Mouse (Mus musculus) NIH3T3 (cell line): ENCODE data around the gene Zfp970.
"Not testable (repeated sequence)": the region's sequence is repeated elsewhere in the genome, so short reads cannot be mapped to it uniquely, and the experiment has no call there.

Source experiments
- DNase-seq: peaks from one replicate; pipeline ENCODE4 v3.0.0-alpha.2; 2012; ENCODE audit warnings: low read depth

Gene Zfp970

DNA sequence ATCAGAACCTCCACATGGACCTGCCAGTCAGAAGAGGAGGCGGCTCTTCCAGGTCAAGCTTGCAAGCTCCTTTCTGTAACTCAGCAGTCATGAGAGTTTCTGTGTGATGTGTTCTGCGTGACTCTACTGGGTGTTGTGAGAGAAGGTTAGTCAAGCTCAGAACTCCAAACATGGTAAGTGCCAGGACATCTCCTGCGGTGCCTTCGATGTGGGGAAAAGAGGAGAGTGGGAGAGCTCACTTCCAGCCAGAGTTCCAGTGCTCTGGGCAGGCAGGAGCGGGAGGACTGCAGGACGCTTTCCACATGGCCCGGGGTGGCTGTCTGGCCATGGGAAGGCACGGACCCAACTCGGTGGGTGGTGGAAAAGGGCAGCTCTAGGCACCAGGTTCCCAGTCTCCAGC, at the start of gene Zfp970:
Gene Zfp970, plus strand, starts transcription at position 58 of the 400 bp plus-strand sequence.
- DNase-seq: peak; percentile 14

DNA sequence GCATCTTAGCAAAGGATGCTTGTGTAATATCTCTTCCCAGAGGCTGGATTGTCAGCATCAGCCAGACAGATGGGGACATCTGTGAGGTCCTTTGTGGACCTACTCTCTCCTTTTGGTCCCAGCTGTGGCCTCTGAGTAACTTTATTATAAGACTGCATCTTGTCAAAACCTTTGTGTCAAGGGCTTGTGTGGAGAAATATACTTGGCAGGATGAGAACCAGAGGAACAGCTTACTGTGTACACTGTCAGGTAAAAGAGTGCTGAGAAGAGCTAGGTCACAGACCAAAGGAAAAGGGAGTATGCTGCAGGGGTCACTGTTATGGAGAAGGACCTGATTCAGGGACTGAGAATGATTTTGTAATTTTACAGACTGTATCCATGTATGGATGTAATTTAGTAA, 3.7 kb downstream of the Zfp970 start:
- not testable (repeated sequence) for DNase-seq

DNA sequence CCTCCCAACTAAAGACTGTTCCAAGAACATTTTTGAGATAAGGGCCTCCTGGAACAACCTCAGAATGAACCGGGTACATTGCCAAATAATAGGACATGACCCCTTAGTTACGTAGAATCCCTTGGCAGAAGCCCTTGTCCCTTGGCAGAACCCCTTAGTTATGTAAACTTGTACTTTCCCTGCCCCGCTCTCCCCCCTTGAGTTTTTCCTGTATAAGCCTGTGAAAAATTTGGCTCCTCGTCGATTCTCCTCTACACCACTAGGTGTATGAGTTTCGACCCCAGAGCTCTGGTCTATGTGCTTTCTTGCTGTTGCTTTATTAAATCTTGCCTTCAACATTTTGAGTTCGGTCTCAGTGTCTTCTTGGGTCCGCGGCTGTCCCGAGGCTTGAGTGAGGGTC, 7.7 kb downstream of the Zfp970 start:
- DNase-seq: not testable (repeated sequence)

- DNase-seq: not testable (repeated sequence)
Measured at GRCm38 (mm10) chr2:177481971-177482370, 17.4 kb downstream of the Zfp970 start.

DNA sequence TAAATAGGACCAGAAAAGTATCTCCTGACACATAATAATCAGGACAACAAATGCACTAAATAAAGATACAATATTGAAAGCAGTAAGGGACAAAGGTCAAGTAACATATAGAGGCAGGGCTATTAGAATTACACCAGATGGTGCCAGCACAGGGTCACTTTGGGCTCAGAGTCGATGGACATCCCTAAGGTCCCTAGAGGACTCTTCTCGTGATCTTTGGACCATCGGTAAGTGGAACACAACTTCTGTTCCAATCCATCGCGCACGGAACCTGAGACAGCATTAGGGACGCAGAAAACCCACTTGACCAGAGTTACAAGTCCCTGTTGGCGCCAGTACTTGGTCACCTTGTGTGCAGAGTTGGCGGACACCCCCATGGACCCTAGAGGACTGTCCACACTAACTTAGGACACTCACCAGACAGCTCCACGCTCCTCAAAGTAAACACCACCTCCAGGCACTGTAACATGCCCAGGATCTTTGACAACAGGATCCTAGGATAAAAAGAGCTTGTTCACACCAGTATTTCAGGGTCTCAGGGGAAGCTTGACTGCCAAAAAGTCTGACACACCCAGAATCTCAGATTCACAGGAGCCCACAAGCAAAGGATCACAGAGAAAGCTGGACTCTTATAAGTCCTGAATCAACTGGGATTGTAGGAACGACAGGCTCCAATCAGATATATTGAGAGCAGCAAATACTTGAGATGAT, 18.9 kb downstream of the Zfp970 start:
- not testable (repeated sequence) for DNase-seq

DNA sequence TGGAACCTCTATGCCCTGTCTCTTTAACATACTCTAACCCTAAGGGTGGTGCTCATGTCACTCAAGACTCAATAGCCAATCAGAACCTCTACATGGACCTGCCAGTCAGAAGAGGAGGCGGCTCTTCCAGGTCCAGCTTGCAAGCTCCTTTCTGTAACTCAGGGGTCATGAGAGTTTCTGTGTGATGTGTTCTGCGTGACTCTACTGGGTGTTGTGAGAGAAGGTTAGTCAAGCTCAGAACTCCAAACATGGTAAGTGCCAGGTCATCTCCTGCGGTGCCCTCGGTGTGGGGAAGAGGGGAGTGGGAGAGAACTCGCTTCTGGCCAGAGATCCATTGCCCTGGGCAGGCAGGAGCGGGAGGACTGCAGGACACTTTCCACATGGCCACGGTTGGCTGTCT, 33.5 kb downstream of the Zfp970 start, which contains the start of gene Gm14403:
Gene Gm14403, plus strand, starts transcription at position 149 of the 400 bp plus-strand sequence.
- DNase-seq: peak; percentile 57

DNA sequence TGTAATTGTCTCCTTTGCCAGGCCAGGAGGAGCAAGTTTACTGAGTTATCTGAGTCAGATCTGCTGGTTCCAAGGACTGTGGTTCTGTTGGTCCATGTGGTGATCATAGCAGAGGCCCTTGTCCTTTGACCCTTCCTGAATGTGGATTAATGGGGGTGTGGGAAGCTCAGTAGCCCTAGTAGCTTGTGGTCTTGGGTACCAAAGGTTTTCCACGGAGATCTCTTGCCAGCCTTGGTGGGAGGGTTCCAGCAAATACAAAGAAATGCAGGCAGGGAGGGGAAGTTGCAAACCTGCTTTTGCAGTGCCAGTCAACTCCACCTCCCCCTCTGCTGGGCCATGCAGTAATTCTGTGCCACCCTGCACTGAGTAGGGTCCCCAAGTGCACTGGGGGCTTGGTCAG, 34.6 kb downstream of the Zfp970 start:
- DNase-seq: not testable (repeated sequence)

DNA sequence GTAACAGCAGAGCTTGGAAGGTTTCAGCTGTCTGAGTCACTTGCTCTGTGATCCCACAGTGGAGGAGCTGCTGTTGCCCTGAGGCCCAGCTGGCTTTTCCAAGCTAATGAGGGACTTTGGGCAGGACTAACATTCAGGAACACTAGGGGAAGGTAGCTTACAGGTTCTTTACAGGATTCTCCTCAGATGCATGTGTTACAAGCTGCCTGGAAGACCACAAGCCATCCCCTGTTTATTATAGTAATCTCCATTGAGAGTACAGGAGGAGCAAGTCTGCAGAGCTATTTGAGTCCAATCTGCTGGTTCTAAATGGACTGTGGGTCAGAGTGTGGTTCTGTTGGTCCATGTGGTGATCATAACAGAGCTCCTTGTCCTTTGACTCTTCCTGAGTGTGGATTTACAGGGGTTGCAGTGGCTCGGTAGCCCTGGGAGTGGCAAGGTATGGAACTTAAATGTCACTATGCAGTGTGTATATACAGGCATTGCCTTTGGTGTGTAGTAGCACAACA, 40.7 kb downstream of the Zfp970 start:
- DNase-seq: not testable (repeated sequence)

DNA sequence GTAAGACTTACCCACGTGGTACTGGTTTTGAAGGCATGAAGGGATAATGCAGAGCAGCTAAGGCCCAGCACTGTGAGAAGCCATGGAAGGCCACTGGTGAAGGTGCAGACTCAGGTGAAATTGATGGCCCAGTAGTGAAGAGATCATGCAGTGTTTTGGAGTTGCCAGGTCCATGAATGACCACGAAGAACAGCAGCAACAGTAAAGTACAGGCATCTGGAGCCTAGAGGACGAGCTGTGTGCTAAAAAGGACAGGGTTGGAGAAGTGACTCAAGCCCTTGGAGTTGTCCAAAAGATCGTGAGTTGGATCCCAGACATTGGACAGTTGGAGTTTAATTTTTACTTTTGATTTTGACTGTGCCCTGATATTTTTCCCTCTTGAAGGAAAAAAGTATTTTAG, 46.8 kb downstream of the Zfp970 start:
- DNase-seq: not testable (repeated sequence)

DNA sequence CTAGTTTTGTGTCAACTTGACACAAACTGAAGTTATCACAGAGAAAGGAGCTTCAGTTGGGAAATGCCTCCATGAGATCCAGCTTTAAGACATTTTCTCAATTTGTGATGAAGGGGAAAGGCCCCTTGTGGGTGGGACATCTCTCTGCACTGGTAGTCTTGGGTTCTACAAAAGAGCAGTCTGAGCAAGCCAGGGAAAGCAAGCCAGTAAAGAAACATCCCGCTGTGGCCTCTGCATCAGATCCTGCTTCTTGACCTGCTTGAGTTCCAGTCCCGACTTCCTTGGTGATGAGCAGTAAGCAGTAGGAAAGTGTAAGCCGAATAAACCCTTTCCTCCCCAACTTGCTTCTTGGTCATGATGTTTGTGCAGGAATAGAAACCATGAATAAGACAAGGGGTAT, 47.4 kb downstream of the Zfp970 start:
- not testable (repeated sequence) for DNase-seq

GRCm38 (mm10) chr2:177513991-177514479, 49.5 kb downstream of the Zfp970 start:
- not testable (repeated sequence) for DNase-seq

DNA sequence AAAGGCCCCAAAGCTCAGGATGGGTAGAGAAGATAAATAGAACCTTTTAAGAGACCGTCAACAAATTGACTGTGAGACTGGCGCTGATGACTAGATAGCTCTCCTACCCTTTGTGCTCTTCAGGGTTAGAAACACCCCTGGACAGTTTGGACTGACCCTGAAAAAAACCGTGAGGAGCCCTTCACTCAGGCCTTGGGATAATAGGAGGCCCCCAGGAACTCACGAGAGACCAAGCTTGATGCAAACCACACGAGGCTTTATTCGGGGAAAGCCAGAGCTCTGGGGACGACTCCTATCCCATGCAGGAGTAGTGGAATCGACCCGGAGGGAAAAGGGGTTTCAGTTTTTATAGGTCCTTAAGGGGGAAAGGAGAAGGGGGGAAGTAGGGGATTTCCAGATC, 53.2 kb downstream of the Zfp970 start:
- not testable (repeated sequence) for DNase-seq

DNA sequence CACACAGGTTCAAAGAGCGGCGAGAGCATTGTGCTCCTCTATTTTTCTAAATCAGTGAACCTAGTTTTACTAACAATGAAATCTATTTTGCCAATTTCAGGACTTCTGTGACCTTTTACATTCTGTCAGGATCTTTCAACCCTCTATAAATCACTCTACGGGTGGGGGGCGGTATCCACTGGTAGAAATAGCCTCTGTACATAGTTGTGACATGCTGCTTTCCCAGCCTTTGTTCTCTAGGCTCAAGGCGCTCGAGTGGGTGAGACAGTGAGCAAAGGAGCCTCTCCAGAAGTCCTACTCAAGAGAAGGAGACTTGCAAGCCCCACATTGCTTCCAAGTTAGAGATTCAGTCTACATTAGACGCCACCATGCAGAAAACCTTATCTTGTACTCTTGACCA, 53.8 kb downstream of the Zfp970 start:
- DNase-seq: not testable (repeated sequence)

- not testable (repeated sequence) for DNase-seq
Measured at GRCm38 (mm10) chr2:177518960-177519359, 54.4 kb downstream of the Zfp970 start.

DNA sequence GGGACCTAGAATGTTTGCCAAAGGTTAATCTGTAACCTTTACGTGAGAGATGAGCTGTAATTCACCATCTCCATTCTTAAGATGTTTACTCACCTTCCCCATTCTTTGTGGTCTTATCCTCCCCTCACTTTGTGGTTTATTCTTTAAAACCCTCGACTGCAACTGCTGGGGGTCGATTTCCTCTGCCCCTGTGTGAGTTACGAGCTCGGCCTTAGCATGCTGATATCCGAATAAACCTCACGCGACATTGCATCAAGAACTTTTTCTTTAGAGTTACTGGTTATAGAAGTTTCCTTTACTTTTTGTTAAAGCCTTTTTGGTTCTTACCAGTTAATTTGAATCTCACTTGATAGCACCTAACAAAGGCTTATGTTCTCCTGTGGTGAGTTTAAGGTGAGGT, 55.5 kb downstream of the Zfp970 start:
- no peak for DNase-seq

GRCm38 (mm10) chr2:177523061-177523460, 58.5 kb downstream of the Zfp970 start:
- DNase-seq: no peak

DNA sequence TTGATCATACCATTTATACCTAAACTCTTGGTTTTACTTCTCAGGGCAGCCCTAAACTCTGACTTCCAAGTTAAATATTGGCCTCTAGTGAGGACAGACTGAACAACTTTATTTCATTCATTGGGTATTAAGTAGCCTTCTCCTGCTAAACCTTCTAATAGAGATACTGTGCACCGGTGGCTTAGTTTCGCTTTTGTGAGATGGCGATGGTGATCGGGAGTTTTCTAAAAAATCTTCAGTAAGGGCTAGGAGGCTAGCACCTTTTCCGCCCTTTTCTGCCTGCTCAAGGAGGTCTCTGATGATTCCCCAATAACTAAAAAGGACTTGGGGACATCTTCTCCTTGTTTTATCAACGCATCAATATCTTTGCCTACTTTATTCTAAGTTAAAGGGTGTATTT, 59.1 kb downstream of the Zfp970 start:
- not testable (repeated sequence) for DNase-seq

GRCm38 (mm10) chr2:177524171-177524570, 59.6 kb downstream of the Zfp970 start:
- not testable (repeated sequence) for DNase-seq
